Mouse (Mus musculus) E14TG2a.4 (cell line): ENCODE data around the gene Cct8l1.

ENCODE experiments used
- H3K27me3 ChIP-seq: 2 replicates; pipeline ENCODE4 v1.6.1; 2014; ENCODE audit warnings: low read length, control low read depth; ENCODE audit not compliant: insufficient read depth
- H3K36me3 ChIP-seq: 2 replicates; pipeline ENCODE4 v1.6.1; 2014; ENCODE audit warnings: low read length, control low read depth; ENCODE audit not compliant: insufficient read depth
- H3K4me1 ChIP-seq: replicated peaks from 2 replicates; pipeline ENCODE4 v1.6.1; 2014; ENCODE audit warnings: low read depth, low read length, control low read depth
- H3K4me3 ChIP-seq: replicated peaks from 2 replicates; pipeline ENCODE4 v1.5.1; 2014; ENCODE audit warnings: mild to moderate bottlenecking, low read length
- H3K9me3 ChIP-seq: 2 replicates; pipeline ENCODE4 v1.6.1; 2014; ENCODE audit warnings: low read length, control low read depth
- CTCF ChIP-seq: conservative IDR thresholded peaks from 2 replicates; pipeline ENCODE4 v1.5.1; 2014; ENCODE audit warnings: low read length
- NANOG ChIP-seq: IDR thresholded peaks from 2 replicates; pipeline ENCODE4 v1.6.1; 2014; ENCODE audit warnings: borderline replicate concordance, low read length, mixed read lengths
- POU5F1 ChIP-seq: IDR thresholded peaks from 2 replicates; pipeline ENCODE4 v1.6.1; 2014; ENCODE audit warnings: low read length, borderline replicate concordance

Gene Cct8l1

DNA sequence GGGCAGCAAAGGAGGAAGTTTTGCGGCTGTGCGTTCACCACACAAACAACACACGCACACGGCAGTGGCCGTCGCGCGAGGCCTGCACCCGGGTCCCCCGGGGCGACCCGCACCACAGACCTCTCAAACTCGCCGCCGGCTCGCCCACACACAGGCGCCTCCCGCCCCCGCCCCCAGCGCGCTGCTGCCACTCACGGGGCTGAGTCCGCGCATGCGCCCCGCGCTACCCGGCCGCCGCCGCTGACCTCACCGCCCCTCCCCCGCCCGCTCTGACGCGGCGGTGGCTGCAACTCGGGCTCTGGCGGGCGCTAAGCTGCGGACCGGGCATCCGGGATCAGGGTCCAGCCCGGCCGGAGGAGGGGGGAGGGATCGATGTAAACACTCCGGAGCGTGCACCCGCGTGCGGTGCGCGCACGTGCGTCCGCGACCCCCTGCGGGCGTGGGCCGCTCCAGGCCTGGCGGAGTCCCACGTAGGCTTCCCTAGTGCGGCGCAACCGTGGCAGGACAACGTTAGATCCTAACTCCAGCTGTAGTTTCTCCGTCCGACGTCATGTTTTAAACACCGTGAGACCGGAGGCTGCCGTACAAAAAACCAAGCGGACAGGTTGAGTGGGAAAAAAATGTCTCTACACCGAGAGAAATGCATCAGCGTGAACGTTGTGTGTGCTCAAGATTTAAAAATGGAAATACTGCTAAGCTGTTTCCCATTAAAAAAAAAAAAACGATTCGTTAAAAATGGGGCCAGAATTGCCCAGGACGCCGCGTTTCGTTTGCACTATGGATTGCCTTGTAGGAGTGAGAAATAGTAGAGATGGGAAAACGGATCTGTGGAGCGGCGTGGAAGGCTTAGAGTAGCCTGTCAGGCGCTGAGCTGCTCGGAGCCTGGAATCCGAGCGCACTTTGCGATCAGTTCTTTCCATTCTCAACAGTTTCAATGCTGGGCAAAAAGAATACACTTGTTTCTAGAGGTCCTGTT, 16.2 kb upstream of the Cct8l1 start:
- TF ChIP-seq CTCF: no peak
- TF ChIP-seq NANOG: no peak
- no peaks in the 10 kb centered on the region for H3K36me3 ChIP-seq
- H3K27me3 ChIP-seq: peaks cover 9% of the 10 kb centered on the region
- H3K9me3 ChIP-seq: no peaks in the 10 kb centered on the region
- peaks cover 31% of the 10 kb centered on the region for H3K4me1 ChIP-seq
- peak overlapping the region; percentile 99 for H3K4me3 ChIP-seq

DNA sequence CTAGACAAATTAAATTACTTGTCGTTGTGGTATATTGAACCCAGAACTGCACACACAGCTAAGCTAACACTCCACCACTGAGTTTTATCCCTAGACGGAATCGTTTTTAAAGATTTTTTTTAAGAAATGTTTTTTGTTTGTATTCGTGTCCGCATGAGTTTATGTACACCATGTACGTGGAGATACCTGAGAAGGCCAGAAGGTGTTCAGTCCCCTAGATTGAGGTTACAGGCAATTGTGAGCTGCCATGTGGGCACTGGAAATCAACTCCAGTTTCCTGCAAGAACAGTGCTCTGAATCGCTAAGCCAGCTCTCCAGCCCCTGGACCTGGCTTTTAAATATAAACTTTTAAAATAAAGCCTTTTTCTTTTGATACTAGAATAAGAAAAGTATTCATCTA, 15.2 kb upstream of the Cct8l1 start:
- H3K36me3 ChIP-seq: no peaks in the 10 kb centered on the region
- H3K27me3 ChIP-seq: peaks cover 9% of the 10 kb centered on the region
- H3K9me3 ChIP-seq: no peaks in the 10 kb centered on the region
- peaks cover 28% of the 10 kb centered on the region for H3K4me1 ChIP-seq
- TF ChIP-seq CTCF (no peak), NANOG (no peak), POU5F1 (no peak)
- peak overlapping the region; percentile 99; the same call in 1 of the 2 replicates for H3K4me3 ChIP-seq

DNA sequence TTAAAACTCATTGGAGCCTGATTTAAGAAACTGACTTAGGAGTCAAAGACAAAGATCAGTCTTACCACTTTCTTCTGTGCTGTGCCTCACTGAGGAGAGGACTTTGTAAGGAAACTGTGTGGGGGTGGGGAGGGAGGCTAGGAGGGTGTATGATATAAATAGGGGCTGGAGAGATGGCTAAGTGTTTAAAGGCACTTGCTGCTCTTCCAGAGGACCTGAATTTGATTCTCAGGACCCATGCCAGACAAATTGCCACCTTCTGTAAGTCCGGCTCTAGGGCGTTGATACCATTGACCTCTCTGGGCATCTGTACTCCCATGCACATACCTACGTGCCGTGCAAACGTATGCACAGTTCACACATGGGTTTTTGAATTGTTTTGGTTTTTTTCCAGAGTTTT, 9.8 kb upstream of the Cct8l1 start:
- Histone ChIP-seq H3K4me3 (no peak overlapping the region), H3K9me3 (no peaks in the 10 kb centered on the region), H3K27me3 (no peaks in the 10 kb centered on the region), H3K4me1 (peaks cover 5% of the 10 kb centered on the region; the same call in 1 of the 2 replicates), H3K36me3 (no peaks in the 10 kb centered on the region)
- no peak for TF ChIP-seq POU5F1
- no peak for TF ChIP-seq NANOG
- TF ChIP-seq CTCF: no peak

DNA sequence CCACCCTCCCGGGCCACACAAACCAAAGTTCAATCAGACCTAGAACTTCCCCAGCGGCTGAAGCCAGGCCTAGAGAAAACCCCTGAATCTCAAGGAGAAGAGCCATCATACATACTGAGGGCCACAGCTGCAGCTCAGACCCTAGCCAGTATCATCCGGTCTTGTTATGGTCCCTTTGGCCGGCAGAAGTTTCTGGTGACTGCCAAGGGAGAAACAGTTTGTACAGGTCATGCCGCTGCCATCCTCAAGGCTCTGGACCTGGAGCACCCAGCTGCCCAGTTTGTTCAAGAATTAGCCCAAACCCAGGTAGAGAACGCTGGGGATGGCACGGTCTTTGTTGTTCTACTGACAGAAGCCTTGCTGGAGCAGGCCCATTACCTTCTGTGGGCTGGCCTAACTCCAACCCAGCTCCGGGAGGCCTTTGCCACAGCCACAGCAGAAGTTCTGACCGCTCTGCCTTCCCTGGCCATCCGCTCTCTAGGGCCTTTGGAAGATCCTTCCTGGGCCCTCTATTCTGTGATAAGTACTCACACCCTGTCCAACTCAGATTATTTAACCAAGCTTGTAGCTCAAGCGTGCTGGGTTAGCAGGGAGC, 531 bp downstream of the Cct8l1 start:
- Histone ChIP-seq H3K4me3 (peak overlapping the region; percentile 24), H3K9me3 (no peaks in the 10 kb centered on the region), H3K36me3 (peaks cover 10% of the 10 kb centered on the region; the same call in 1 of the 2 replicates), H3K27me3 (no peaks in the 10 kb centered on the region), H3K4me1 (peaks cover 43% of the 10 kb centered on the region)
- TF ChIP-seq NANOG: no peak
- no peak for TF ChIP-seq POU5F1
- no peak for TF ChIP-seq CTCF

DNA sequence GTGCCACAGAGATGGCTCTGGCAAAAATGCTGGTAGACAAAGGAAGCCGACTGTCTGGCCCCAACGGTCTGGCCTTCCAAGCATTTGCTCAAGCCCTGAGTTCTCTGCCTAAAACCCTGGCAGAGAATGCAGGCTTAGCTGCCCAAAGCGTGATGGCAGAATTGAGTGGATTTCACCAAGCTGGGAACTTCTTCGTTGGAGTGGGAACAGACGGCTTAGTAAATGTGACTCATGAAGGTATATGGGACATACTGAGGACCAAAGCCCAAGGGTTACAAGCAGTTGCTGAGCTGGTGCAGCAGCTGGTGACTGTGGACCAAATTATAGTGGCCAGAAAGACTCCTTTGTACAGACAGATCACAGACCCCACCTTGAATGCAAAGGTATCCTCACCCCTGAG, 1.7 kb downstream of the Cct8l1 start:
- peaks cover 43% of the 10 kb centered on the region for H3K4me1 ChIP-seq
- no peaks in the 10 kb centered on the region for H3K9me3 ChIP-seq
- no peaks in the 10 kb centered on the region for H3K27me3 ChIP-seq
- H3K4me3 ChIP-seq: no peak overlapping the region
- H3K36me3 ChIP-seq: peaks cover 13% of the 10 kb centered on the region; the same call in 1 of the 2 replicates
- TF ChIP-seq NANOG (no peak), POU5F1 (no peak), CTCF (no peak)

DNA sequence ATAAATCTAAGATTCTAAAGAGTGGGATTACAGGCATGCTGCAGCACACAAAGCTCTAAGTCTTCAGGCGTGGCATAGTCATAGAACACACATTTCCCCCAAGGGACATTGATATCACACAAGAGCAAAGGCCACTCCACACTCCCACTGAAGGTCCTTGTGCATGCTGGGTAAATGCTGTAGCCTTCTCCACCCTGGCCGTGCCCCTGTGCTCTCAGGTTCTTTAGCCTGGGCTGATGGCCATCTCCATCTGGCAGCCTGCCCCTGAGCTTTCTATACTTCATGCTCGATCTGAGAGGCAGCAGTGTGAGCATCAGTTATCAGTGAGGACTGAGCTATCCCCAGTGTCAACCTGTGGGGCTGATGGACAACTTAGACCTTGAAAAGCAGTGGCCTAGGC, 4.0 kb downstream of the Cct8l1 start:
- no peaks in the 10 kb centered on the region for H3K27me3 ChIP-seq
- no peaks in the 10 kb centered on the region for H3K9me3 ChIP-seq
- TF ChIP-seq NANOG: no peak
- TF ChIP-seq POU5F1: no peak
- TF ChIP-seq CTCF: no peak
- peaks cover 51% of the 10 kb centered on the region for H3K4me1 ChIP-seq
- H3K4me3 ChIP-seq: no peak overlapping the region
- H3K36me3 ChIP-seq: peaks cover 13% of the 10 kb centered on the region; the same call in 1 of the 2 replicates

DNA sequence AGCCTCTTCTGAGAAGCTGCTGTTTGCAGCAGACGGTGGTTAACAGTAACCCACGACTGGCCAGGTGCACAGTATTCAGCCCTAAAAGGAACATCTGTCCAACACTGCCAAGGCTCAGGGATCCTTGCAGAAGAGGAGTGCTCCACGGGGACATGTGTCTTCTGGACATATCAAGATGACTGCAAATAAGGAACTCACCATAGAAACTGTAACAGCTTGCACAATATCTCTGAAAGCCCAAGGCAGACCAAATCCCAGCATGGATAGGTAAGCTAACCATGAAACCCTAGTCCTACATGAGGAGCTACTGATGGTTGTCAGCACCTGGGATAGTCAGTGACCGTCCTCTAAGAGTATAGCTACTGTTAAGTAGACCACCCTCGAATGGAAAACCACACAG, 5.6 kb downstream of the Cct8l1 start:
- TF ChIP-seq CTCF (no peak), POU5F1 (no peak)
- no peak overlapping the region for H3K4me3 ChIP-seq
- peaks cover 60% of the 10 kb centered on the region for H3K4me1 ChIP-seq
- H3K27me3 ChIP-seq: no peaks in the 10 kb centered on the region
- H3K36me3 ChIP-seq: peaks cover 13% of the 10 kb centered on the region; the same call in 1 of the 2 replicates
- H3K9me3 ChIP-seq: no peaks in the 10 kb centered on the region

DNA sequence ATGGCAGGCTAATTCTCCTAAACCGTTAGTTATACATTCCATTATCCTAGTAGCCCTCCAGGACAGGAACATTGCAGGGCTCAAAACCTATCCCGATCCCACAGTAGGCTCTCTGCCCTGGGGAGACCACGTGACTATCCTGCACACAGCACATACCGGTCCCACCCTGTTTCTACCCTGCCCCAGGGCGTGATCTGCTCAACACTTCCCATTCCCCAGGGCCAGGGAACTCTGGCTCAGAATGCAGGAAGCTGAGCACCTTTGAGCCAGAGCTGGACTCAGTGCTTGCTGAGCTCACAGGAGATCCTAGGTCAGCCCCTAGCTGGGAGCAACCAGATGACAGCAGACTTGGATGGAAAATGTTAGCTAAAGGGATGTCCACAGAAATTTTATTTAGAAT, 10.2 kb downstream of the Cct8l1 start:
- 0 out of 2 replicates have a peak, but pooled peaks cover 5% of the 10 kb centered on the region for H3K36me3 ChIP-seq
- TF ChIP-seq NANOG (no peak), POU5F1 (no peak), CTCF (no peak)
- peak overlapping the region; percentile 86 for H3K4me3 ChIP-seq
- H3K9me3 ChIP-seq: no peaks in the 10 kb centered on the region
- peaks cover 58% of the 10 kb centered on the region for H3K4me1 ChIP-seq
- no peaks in the 10 kb centered on the region for H3K27me3 ChIP-seq
